In the genomic region with DNA sequence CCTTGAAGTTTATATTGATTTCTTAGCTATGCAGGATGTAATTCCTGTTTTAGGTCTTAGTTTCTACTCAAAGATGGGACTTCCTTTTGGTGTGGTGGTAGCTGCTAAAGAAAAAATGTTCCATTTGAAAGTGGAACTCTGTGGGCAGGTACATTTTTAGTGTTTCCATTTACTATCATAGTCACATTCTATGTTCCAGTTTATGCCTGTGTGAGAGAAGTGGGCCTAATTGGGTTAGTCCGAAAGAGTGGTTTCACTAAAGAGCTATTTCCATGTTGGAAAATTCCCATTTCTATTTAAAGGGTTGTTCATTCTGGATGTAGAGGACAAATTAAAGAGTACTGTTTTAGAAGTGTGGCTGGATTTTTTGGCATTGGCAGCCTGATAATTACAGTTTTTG, we compare ENCODE assay signal across 14 mouse cellular contexts.
"Had no signal": no experiment of that assay in that cellular context is flagged by ENCODE, and none has a peak within 500 bp of the region (broad histone marks: within the 10 kb centered on the region; RNA-seq: fewer than 3 reads in every experiment).

No protein-coding gene starts in this region.

- ATAC-seq: lung, postnatal 0 days; midbrain, embryonic 13.5 days had no signal

- H3K27me3 ChIP-seq: liver, embryonic 15.5 days; midbrain, embryonic 13.5 days; neural tube, embryonic 15.5 days had no signal

- H3K4me1 ChIP-seq: neural tube, embryonic 15.5 days had no signal

- H3K4me3 ChIP-seq: layer of hippocampus, adult 2 months; liver, embryonic 15.5 days; midbrain, embryonic 13.5 days; neural tube, embryonic 15.5 days had no signal

- H3K36me3 ChIP-seq: liver, embryonic 15.5 days; midbrain, embryonic 13.5 days; neural tube, embryonic 15.5 days had no signal

- DNase-seq: kidney, adult 18-20 months; kidney, postnatal 10 days; kidney, postnatal 4 days; lung, adult 2 months; lung, postnatal 36 days; right cerebral cortex, adult 18-20 months; right cerebral cortex, postnatal 25 days; thymus, adult 2 months; thymus, postnatal 25 days had no signal

- H3K27ac ChIP-seq: layer of hippocampus, adult 2 months; liver, embryonic 15.5 days; midbrain, embryonic 13.5 days; neural tube, embryonic 15.5 days had no signal
